Comparison of ENCODE assay signal across 7 mouse cellular contexts in genomic region chr10:80245600-80245999, GRCm38 (mm10). TPM values are rescaled to one million over a fixed set of nuclear protein-coding genes. Genes with fewer than 3 reads are reported as not detected.
DNase-seq lines count a peak whose midpoint lies in the region; ATAC-seq and TF ChIP-seq lines count a peak whose summit lies in the region.

No protein-coding gene starts in this region.

- peaks cover 30% of the 10 kb centered on the region for H3K36me3 ChIP-seq in hindbrain, postnatal 0 days (ENCODE audit: insufficient read depth, low read length)

- no peak for ATAC-seq in hindbrain, postnatal 0 days

- peaks cover 7% of the 10 kb centered on the region for H3K4me1 ChIP-seq in hindbrain, postnatal 0 days (ENCODE audit: insufficient read depth, low read length)

- no peak overlapping the region for H3K4me3 ChIP-seq in hindbrain, postnatal 0 days (ENCODE audit: low read length)

- intact Hi-C loops in left cerebral cortex, postnatal 25 days (cut with DNase I) = loop anchor here (1.0 to 2.0 kb wide), 3 partner anchors 17 to 70 kb away; no protein-coding TSS in a partner anchor

- no peak overlapping the region for H3K4me2 ChIP-seq in hindbrain, postnatal 0 days (ENCODE audit: low read depth, low read length)

- peak; percentile 94 for TF ChIP-seq CTCF in hindbrain, postnatal 0 days (IDR thresholded peaks at IDR 0.05; ENCODE audit: low read depth)

- no peak overlapping the region for H3K9ac ChIP-seq in hindbrain, postnatal 0 days (replicated peaks; ENCODE audit: low read length)

- peak; percentile 87 for DNase-seq in adipocyte (ENCODE audit: low spot score)
- DNase-seq in cerebellum, postnatal 10 days = peak; percentile 95 to 98
- peak; percentile 57 to 72 for DNase-seq in frontal cortex, postnatal 25 days (ENCODE audit: low spot score in 2 of 2)
- peak; percentile 92 for DNase-seq in hindbrain, postnatal 0 days (ENCODE audit: low spot score)
- DNase-seq in left cerebral cortex, postnatal 25 days (ENCODE audit: low spot score in 2 of 2) = peak; percentile 77 to 86
- DNase-seq in mesoderm, embryonic 11.5 days (ENCODE audit: low read depth, low spot score) = peak; percentile 89
- DNase-seq in right cerebral cortex, postnatal 4 days = peak; percentile 82

- no peaks in the 10 kb centered on the region for H3K9me3 ChIP-seq in hindbrain, postnatal 0 days (ENCODE audit: low read length)

- no peak overlapping the region for H3K27ac ChIP-seq in hindbrain, postnatal 0 days

- H3K27me3 ChIP-seq in hindbrain, postnatal 0 days (ENCODE audit: insufficient read depth, low read length) = no peaks in the 10 kb centered on the region

- WGBS in hindbrain, postnatal 0 days = 3% methylated on average over 4 of the region's 4 CpGs

RNA-seq across cellular contexts. Expression of gene Ndufs7, which starts 3.3 kb away (rescaled TPM):
- 246 and 291 TPM in 2 replicates for total RNA-seq in hindbrain, postnatal 0 days (2014; rRNA removed)
- 410 and 430 TPM in 2 replicates for polyA plus RNA-seq in hindbrain, postnatal 0 days (2015; fragmentation: Nextera tagmentation; extraction: Ambion mirVana)
- 100 to 1,000 TPM; 182 to 187 TPM for total RNA-seq in left cerebral cortex, postnatal 25 days (2021)

RNA-seq across cellular contexts. Expression of gene Gamt, which starts 15.2 kb away (rescaled TPM):
- total RNA-seq in hindbrain, postnatal 0 days (2014; rRNA removed) = 40.9 and 44.5 TPM in 2 replicates
- 32.4 and 35.9 TPM in 2 replicates for polyA plus RNA-seq in hindbrain, postnatal 0 days (2015; fragmentation: Nextera tagmentation; extraction: Ambion mirVana)
- total RNA-seq in left cerebral cortex, postnatal 25 days (2021) = 10 to 100 TPM; 27.6 to 30.7 TPM

RNA-seq across cellular contexts. Expression of gene Dazap1, which starts 15.7 kb away (rescaled TPM):
- 79.1 and 104 TPM in 2 replicates for total RNA-seq in hindbrain, postnatal 0 days (2014; rRNA removed)
- polyA plus RNA-seq in hindbrain, postnatal 0 days (2015; fragmentation: Nextera tagmentation; extraction: Ambion mirVana) = 38.5 and 39.4 TPM in 2 replicates
- 10 to 100 TPM; 76.9 to 93.8 TPM for total RNA-seq in left cerebral cortex, postnatal 25 days (2021)

RNA-seq across cellular contexts. Expression of gene Mum1, which starts 19.4 kb away (rescaled TPM):
- 41.5 and 49.3 TPM in 2 replicates for total RNA-seq in hindbrain, postnatal 0 days (2014; rRNA removed)
- polyA plus RNA-seq in hindbrain, postnatal 0 days (2015; fragmentation: Nextera tagmentation; extraction: Ambion mirVana) = 45.8 and 45.9 TPM in 2 replicates
- total RNA-seq in left cerebral cortex, postnatal 25 days (2021) = 10 to 100 TPM; 40.9 to 41.2 TPM

RNA-seq across cellular contexts. Expression of gene Rps15, which starts 46.7 kb away (rescaled TPM):
- 1,031 and 1,483 TPM in 2 replicates for total RNA-seq in hindbrain, postnatal 0 days (2014; rRNA removed)
- polyA plus RNA-seq in hindbrain, postnatal 0 days (2015; fragmentation: Nextera tagmentation; extraction: Ambion mirVana) = 676 and 682 TPM in 2 replicates
- total RNA-seq in left cerebral cortex, postnatal 25 days (2021) = 100 to 1,000 TPM; 788 to 790 TPM
